Mouse (Mus musculus) lung, adult 2 months (tissue): ENCODE results near the gene Ints2.

ENCODE experiments used
- CTCF ChIP-seq: fragments of 200-500 bp; IDR thresholded peaks from 2 replicates; pipeline ENCODE4 v1.5.1; 2011; ENCODE audit warnings: mild to moderate bottlenecking, low read length, control low read depth; ENCODE audit not compliant: insufficient read depth
- POLR2A ChIP-seq: fragments of 200-500 bp; IDR thresholded peaks from 2 replicates; pipeline ENCODE4 v1.6.1; 2011; ENCODE audit warnings: low read depth, mild to moderate bottlenecking, control low read depth, low read length, borderline replicate concordance; ENCODE audit errors: extremely low read depth

DNA sequence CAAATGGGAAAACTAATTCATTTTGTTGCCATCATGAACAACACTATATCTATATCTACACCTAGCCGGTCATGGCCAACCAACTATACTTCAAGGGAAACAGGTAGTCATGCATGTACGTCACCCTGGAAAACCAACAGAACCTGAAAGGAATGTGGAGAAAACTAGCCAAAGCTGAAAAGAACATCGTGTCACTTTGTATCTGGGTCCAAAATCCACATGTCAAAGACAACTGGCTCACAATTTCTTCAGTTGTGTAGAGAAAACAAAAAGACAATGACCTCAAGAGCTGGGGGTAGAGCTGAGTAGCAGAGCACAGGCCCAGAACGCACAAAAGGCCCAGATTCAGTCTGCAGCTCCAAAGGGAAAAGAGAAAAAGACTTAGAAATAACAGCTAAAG lies 31.6 kb downstream of the Ints2 start:
- TF ChIP-seq CTCF (no peak), POLR2A (no peak)
